Mouse (Mus musculus): ENCODE results near the gene Gm13287.
"Not testable (repeated sequence)": the region's sequence is repeated elsewhere in the genome, so short reads cannot be mapped to it uniquely, and the experiment has no call there.

DNA sequence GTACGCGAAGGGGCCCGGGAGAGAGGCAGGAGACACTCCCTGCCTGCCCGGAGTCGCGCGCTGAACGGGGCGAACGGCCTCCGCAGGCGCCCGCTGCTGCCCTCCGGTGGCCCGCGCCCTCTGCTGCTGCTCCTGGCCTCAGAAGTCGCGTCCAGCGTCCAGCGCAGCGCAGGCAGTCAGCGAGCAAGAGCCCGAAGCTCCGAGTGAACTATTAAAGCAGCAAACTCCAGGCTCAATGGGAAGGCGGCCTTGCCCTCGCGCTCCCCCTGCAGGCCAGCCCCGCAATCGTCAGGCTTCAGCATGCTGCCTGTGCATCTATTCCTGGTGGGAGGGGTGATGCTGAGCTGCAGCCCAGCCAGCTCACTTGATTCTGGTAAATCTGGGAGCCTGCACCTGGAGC is 23.5 kb upstream of the Gm13287 start, which contains the start of gene Gm13272:
- not testable (repeated sequence) for TF ChIP-seq POLR2A (IDR thresholded peaks at IDR 0.05; ENCODE audit: control insufficient read depth, low read depth, low read length); CTCF (IDR thresholded peaks at IDR 0.05; ENCODE audit: control insufficient read depth, insufficient read depth, insufficient replicate concordance, low read depth, low read length)
